Mouse (Mus musculus) urinary bladder, adult 18-20 months (tissue): ENCODE data around the gene Fcgr3.
"Not testable (repeated sequence)": the region's sequence is repeated elsewhere in the genome, so short reads cannot be mapped to it uniquely, and the experiment has no call there.

Experiments used
- DNase-seq, 2 experiments: peaks; one replicate each; pipeline ENCODE4 v3.0.0; 2022; ENCODE audit warnings: low spot score in 2 of 2, mixed read lengths in 2 of 2

The Fcgr3 gene

DNA sequence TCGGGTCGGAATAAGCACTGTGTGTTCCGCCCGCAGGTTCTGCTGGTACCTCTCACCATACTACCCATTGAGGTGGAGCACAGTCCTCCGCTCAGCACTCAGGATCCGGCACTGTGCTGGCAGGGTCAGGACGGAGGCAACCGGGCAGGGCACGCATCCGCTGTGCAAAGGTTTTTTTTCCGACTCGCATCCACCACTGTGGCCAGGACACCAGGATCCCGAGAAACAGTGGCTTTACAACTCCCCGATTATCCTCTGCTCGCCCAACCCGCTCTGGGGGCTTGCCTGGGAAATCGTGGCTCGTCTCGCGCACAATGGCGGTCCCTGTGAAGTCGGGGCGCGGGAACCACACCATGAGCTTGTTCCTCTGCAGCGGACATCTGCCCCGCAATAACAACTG, 21.0 kb upstream of the Fcgr3 start:
- no peak for DNase-seq

DNA sequence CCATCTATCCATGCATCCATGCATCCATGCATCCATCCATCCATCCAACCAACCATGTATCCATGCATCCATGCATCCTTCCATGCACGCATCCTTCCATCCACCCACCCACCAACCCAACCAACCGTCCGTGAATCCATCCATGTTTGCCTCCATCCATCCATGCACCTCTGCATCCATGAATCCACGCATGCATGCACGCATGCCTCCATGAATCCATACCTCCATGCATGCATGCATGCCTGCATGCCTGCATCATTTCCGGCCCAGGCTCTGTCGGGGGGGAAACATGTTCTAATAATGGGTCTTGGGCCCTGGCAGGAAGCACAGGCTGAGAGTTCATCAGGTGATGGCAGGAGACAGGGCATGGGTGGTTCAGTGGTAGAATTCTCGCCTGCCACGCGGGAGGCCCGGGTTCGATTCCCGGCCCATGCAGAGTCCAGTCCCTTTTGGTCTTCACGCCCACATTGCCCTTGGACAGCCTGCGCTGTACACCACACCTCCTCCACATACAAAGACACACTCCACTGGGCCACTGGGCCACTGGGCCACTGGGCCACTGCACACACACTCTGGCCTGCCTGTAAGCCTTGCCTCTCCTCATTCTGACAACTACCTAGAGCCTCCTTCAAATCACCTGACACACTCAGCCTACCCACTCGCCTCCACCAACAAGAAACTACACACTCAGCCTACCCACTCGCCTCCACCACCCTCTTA, 16.9 kb upstream of the Fcgr3 start:
- not testable (repeated sequence) for DNase-seq

DNA sequence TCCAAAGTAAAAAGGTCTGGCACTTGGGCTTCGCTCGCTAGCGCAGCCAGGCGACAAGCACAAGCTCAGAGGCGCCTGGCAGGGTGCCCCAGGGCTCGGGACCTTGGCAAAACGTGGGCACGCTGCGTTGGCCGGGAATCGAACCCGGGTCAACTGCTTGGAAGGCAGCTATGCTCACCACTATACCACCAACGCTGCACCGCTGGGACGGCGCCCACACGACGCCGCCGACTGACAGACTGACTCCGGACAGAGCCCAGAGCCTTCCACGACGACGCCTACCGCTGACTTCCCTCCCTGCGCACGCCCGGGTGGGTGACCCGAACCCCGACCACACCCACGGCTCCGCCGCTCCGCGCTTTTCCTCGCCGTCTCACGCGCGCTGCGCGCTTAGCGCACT, 15.1 kb upstream of the Fcgr3 start:
- DNase-seq, result not testable (repeated sequence)

DNA sequence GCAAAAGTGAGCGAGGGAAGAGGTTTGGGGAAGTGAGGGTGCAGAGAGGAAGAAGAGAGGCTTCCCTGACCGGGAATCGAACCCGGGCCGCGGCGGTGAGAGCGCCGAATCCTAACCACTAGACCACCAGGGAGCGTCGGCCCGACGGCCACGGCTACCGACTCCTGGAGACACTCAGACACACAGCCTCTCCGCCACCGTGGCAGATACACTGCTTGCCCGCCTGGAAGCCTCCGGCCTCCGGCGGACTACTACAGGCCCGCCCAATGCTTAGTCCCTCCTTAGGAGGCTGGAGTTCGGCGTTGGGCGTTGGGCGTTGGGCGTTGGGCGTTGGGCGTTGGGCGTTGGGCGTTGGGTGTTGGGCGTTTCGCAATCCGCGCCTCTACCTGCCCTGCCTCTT, 14.6 kb upstream of the Fcgr3 start:
- DNase-seq, result not testable (repeated sequence)

DNA sequence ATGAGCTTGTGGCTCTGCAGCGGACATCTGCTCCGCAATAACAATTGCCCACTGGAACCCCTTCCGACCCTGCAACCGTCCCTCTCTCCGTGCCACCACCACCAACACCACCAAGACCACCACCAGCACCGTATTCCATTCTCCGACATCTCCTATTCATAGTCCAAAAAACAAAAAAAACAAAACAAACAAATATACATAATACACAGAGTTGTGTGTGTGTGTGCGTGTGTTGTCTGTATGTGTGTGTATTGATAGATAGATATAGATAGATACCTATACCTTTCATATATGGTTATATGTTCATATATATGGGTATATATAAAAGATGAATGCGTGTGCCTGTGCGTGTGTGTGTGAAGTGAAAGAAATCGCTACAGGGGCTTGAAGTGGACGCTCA, 13.7 kb upstream of the Fcgr3 start:
- DNase-seq, result not testable (repeated sequence)

DNA sequence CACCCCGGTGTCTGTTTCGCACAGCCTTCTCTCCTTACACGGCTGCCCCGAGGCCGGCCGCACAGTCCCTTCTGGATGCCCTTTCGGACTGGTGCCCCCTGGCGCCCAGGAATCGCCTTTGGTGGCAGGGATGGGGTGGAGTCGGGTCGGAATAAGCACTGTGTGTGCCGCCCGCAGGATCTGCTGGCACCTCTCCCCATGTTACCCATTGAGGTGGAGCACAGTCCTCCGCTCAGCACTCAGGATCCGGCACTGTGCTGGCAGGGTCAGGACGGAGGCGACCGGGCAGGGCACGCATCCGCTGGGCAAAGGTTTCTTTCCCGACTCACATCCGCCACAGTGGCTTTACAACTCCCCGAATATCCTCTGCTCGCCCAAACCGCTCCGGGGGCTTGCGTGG, 13.2 kb upstream of the Fcgr3 start:
- peak in 1 of 2 experiments; percentile 80 for DNase-seq

DNA sequence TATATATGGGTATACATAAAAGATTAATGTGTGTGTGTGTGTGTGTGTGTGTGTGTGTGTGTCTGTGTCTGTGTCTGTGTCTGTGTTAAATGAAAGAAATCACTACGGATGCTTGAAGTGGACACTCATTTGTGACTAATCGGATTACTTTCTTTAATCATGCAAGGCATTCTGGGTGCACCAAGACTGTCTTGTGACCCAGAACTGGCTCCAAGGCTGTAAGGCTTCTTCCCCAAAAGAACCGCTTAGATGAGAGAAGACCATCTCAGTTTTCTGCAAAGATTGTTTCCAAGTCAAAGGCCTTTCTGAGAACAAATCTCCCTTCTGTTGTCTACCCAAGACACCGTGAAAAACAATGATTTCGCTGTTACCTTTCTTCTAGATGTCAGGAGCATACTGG, 12.5 kb upstream of the Fcgr3 start:
- DNase-seq, result not testable (repeated sequence)

DNA sequence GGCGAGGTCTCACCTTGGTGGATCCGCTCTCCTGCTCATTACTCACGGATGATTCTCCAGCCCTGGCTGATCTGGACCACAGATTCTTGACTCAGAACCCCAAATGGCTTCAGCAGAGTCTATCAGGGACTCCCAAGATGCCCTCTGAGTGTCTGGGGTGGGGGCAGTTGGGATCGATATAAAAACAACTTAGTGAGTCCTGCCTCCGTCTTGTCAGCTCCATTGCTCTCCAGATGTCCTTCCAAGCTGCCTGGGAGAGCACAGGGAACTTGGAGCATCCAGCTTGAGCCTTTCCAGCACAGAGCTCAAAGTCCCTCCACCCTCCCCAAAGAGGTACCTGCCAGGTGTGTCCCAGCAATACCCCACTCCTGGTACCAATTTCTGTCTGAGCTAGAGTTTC, 11.4 kb upstream of the Fcgr3 start:
- not testable (repeated sequence) for DNase-seq

DNA sequence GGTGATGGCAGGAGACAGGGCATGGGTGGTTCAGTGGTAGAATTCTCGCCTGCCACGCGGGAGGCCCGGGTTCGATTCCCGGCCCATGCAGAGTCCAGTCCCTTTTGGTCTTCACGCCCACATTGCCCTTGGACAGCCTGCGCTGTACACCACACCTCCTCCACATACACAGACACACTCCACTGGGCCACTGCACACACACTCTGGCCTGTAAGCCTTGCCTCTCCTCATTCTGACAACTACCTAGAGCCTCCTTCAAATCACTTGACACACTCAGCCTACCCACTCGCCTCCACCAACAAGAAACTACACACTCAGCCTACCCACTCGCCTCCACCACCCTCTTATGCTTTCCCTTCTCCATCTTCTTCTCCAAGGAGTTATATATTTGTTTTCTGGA, 9.5 kb upstream of the Fcgr3 start:
- DNase-seq, result not testable (repeated sequence)

DNA sequence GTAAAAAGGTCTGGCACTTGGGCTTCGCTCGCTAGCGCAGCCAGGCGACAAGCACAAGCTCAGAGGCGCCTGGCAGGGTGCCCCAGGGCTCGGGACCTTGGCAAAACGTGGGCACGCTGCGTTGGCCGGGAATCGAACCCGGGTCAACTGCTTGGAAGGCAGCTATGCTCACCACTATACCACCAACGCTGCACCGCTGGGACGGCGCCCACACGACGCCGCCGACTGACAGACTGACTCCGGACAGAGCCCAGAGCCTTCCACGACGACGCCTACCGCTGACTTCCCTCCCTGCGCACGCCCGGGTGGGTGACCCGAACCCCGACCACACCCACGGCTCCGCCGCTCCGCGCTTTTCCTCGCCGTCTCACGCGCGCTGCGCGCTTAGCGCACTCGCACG, 7.5 kb upstream of the Fcgr3 start:
- not testable (repeated sequence) for DNase-seq

DNA sequence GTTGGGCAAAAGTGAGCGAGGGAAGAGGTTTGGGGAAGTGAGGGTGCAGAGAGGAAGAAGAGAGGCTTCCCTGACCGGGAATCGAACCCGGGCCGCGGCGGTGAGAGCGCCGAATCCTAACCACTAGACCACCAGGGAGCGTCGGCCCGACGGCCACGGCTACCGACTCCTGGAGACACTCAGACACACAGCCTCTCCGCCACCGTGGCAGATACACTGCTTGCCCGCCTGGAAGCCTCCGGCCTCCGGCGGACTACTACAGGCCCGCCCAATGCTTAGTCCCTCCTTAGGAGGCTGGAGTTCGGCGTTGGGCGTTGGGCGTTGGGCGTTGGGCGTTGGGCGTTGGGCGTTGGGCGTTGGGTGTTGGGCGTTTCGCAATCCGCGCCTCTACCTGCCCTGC, 7.0 kb upstream of the Fcgr3 start:
- not testable (repeated sequence) for DNase-seq

DNA sequence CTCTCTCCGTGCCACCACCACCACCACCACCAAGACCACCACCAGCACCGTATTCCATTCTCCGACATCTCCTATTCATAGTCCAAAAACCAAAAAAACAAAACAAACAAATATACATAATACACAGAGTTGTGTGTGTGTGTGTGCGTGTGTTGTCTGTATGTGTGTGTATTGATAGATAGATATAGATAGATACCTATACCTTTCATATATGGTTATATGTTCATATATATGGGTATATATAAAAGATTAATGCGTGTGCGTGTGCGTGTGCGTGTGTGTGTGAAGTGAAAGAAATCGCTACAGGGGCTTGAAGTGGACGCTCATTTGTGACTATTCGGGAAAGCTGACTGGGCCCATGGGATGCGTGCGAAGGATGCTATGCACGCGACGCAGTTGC, 6.1 kb upstream of the Fcgr3 start:
- not testable (repeated sequence) for DNase-seq

DNA sequence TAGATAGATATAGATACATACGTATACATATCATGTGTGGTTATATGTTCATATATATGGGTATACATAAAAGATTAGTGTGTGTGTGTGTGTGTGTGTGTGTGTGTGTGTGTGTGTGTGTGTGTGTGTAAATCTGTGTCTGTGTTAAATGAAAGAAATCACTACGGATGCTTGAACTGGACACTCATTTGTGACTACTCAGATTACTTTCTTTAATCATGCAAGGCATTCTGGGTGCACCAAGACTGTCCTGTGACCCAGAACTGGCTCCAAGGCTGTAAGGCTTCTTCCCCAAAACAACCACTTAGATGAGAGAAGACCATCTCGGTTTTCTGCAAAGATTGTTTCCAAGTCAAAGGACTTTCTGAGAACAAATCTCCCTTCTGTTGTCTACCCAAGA, 4.8 kb upstream of the Fcgr3 start:
- peak in 1 of 2 experiments; percentile 27 for DNase-seq

DNA sequence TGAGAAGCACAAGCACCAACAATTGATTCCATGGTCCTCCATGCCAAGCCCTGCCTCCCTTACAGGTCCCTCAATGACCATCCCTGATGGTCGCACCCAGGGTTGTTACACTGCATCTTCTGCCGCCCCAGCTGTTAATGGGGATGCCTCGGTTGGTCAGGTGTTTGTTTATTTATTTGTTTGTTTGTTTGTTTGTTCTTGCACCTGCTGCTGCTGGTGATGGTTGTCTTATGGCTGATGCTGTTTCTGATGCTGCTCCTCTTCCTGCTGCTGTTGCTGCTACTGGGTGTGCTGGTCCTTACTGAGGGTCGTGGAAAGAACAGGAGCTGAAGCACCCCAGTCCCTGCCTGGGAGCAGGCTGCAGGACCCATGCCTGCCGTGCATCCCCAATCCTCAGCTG, 3.2 kb upstream of the Fcgr3 start:
- not testable (repeated sequence) for DNase-seq

DNA sequence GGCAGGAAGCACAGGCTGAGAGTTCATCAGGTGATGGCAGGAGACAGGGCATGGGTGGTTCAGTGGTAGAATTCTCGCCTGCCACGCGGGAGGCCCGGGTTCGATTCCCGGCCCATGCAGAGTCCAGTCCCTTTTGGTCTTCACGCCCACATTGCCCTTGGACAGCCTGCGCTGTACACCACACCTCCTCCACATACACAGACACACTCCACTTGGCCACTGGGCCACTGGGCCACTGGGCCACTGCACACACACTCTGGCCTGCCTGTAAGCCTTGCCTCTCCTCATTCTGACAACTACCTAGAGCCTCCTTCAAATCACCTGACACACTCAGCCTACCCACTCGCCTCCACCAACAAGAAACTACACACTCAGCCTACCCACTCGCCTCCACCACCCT, 1.8 kb upstream of the Fcgr3 start:
- DNase-seq, result not testable (repeated sequence)

DNA sequence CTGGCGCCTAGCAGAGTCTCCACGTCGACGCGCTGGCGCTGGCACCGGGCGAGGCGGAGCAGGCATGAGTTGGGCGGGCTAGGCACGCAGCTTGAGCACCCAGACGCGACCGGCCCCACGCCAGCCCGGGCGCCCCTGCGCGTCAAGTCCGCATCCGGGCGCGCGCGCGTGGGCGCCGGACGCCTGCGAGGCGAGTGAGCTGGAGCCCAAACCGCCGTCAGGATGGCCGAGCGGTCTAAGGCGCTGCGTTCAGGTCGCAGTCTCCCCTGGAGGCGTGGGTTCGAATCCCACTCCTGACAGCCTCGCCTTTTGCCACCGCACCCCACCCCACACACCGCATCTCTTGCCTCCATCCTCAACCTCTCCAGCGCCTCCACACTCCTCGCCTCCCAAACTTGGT, 1.0 kb upstream of the Fcgr3 start:
- not testable (repeated sequence) for DNase-seq

DNA sequence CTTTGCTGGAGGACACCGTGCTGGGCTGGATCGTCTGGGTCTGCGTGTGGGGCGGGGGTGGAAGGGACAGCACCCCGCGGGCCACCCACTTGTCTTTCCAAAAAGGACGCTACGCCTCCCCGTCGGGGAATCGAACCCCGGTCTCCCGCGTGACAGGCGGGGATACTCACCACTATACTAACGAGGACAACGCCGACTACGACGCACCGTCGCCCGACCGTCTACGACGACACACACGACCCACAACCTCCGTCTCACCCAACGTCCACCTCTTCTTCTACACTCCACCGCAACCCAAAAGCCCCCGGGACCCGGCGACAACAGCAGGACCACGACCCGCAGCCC, 480 bp upstream of the Fcgr3 start:
- not testable (repeated sequence) for DNase-seq

DNA sequence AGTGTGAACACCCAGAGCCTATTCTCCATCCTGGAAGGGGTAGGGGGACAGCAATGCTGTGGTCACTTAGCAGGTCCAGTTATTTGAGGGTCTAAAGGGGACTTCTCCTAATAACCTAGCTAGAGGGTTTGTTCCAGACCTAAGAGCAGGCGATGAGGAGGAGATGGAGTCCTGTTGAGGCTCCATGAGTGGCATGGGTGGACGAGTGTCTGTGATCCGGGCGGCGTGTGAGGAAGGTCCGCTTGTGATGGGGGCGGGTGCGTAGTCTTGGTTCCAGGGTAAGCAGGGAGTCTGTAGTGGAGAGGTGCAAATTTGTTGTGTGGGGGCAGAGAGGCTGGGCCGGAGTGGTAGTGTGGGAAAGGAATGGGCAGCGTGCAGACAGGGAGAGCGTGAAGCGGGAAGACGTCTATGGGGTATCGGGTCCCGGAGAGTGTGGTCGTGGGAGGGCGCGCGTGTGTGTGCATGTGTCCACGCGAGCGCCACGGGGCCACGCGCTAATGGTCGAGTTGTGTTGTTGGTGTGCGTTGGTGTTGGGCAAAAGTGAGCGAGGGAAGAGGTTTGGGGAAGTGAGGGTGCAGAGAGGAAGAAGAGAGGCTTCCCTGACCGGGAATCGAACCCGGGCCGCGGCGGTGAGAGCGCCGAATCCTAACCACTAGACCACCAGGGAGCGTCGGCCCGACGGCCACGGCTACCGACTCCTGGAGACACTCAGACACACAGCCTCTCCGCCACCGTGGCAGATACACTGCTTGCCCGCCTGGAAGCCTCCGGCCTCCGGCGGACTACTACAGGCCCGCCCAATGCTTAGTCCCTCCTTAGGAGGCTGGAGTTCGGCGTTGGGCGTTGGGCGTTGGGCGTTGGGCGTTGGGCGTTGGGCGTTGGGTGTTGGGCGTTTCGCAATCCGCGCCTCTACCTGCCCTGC, 905 bp downstream of the Fcgr3 start:
- peak; percentile 37 to 60 for DNase-seq

DNA sequence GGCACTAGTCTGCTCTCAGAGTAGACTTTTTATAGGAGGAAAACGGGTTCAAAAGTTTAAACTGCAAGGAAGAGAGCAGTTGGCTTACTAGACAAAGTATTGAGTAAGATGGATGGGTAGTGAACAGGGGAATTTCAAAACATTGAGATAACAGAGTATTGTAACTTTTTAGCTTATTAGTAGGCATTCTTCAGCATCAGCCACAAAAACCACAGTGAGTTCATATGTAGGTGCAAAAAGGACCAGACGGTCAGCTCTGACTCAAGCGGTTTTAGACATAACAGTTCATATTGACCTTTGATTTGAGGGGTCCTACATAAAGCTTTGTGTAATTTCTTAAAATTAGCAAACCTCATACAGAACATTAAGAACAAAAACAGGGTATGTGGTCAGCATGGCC, 3.2 kb downstream of the Fcgr3 start:
- no peak for DNase-seq

DNA sequence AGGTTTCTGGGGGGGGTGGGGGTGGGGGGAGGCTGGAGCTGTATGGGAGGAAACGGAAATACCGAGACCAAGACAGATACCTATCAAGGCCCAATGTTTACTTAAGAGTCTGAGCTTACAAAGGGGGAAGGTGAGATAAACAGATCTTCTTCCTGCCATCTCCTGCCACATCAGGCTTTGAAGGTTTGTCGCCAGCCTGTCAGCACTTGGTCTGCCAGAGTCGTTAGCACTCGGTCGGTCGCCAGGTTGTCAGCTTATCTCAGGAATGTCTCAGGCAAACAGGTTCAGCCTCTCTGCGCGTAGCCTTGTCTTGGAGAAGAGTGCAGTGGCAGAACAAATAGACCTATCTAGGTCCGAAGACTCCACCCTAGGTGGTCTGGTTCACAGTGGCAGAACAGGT, 4.3 kb downstream of the Fcgr3 start:
- DNase-seq, result peak in 1 of 2 experiments; percentile 53

DNA sequence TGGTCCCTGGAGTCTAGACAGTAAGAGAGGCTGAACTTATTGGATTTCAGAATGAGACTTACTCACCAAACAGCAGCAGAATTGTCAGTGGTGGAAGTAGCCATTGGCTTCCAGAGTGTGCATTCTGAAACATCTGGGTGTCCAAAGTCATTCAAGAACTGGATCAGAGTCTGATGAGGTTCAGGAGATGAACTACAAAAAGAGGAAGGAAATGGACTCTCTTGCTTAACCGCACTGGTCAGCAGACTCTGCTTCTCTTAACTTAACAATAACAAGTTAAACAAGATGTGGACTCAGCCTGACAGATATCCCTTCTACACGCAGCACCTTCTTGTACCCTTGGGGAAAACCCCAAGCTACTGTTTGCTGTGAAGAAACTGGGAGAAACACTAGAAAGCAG, 5.5 kb downstream of the Fcgr3 start:
- DNase-seq, result no peak

DNA sequence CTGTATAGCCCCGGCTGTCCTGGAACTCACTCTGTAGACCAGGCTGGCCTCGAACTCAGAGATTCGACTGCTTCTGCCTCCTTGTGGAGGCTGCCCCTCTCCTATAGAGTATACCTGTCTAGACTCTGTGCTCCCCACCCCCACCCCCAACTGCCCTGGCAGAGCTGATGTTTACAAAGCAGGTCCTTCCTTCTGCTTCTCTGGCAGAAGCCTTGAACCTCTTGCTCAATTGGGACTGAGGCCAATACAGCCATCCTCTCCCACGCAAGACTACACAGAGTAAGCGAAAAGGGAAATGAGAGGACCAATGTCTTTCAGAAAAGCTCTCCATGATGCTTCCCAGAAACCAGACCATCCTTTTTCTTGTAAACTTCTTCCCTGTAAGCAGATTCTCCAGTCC, 7.5 kb downstream of the Fcgr3 start:
- DNase-seq, result no peak

DNA sequence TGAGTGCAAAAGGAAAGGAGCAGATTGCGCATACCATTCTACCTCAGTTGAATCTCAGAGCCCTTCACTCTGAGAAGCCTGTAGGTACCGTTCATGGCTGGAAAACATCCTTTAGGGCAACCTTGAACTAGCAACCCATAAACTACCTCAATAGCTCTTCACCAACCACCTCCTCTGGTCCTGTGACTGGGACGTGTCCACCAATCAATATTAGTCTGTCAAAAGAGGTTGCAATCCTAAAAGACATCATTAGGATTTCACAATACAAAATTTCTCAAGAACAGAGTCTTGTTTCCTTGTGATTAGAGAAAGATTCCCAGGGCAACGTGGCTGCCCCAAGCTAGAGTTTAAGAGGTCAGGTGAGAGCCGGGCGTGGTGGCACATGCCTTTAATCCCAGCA, 11.4 kb downstream of the Fcgr3 start:
- DNase-seq, result no peak
